In the genomic region with DNA sequence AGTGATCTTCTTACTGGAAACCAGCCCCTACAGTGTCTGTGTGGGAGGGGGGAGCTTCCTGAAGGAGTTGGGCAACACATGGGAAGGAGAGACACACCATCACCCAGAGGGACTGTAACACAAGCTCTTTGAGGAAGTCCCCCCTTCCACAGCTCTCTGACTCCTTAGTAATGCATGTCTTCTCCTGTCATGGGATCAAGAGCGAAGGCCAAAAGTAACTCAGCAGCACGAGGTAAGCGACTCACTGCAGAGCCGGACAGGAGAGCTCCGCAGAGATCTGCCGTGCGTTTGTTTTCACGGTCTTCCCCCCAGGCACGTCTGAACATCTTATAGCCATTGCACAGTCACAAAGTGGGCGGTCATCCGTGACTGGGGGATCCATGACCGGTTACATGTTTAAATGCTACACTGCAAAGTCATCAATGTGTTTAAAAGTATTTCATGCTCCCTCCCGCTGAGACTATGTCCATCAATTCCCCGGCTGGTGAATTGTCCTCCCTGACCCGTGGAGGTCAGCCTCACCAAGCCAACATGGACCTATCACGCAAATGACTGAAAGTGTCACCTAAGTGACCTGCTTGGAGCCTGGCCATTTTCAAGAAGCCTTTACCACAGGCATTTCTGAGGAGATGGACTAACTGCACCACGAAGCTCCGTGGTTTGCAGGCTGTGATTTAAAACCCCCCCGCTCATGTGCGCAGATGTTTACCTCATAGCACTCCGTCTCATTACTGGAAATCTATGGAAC, we compare ENCODE assay signal across 20 mouse cellular contexts. TPM values are rescaled to one million over a fixed set of nuclear protein-coding genes. Genes with fewer than 3 reads are reported as not detected.
DNase-seq lines count a peak whose midpoint lies in the region; ATAC-seq and TF ChIP-seq lines count a peak whose summit lies in the region.
"Had no signal": no experiment of that assay in that cellular context is flagged by ENCODE, and none has a peak within 500 bp of the region (broad histone marks: within the 10 kb centered on the region; RNA-seq: fewer than 3 reads in every experiment).

No protein-coding gene starts in this region.

- TF ChIP-seq CTCF in bone marrow macrophage, adult 2 months (IDR thresholded peaks at IDR 0.05; ENCODE audit: low read depth, low read length), result no peak
- no peak for TF ChIP-seq CTCF in olfactory bulb, adult 2 months (IDR thresholded peaks at IDR 0.05; ENCODE audit: insufficient read depth, low read depth, low read length)
- no peak for TF ChIP-seq CTCF in stomach, postnatal 0 days (IDR thresholded peaks at IDR 0.05; ENCODE audit: low read depth)

- WGBS in kidney, embryonic 16.5 days, result 46% methylated on average over 21 of the region's 21 CpGs
- WGBS in olfactory bulb, adult 2 months, result 80% methylated on average over 21 of the region's 21 CpGs
- 83% methylated on average over 21 of the region's 21 CpGs for WGBS in stomach, postnatal 0 days

- peaks cover 9% of the 10 kb centered on the region for H3K4me1 ChIP-seq in kidney, embryonic 16.5 days (ENCODE audit: insufficient read depth, low read length)
- peaks cover 28% of the 10 kb centered on the region for H3K4me1 ChIP-seq in bone marrow macrophage, adult 2 months (ENCODE audit: control insufficient read depth, insufficient read depth, low read length)
- peaks cover 13% of the 10 kb centered on the region for H3K4me1 ChIP-seq in olfactory bulb, adult 2 months (ENCODE audit: control insufficient read depth, insufficient read depth, low read length)
- H3K4me1 ChIP-seq in stomach, postnatal 0 days (replicated peaks; ENCODE audit: control insufficient read depth, insufficient read depth), result no peaks in the 10 kb centered on the region
- H3K4me1 ChIP-seq: lung, embryonic 15.5 days had no signal

- peak; percentile 77; the same call in 1 of the 2 replicates for ATAC-seq in kidney, embryonic 16.5 days (ENCODE audit: low FRiP score, low TSS enrichment)
- ATAC-seq in stomach, postnatal 0 days (ENCODE audit: low FRiP score, low TSS enrichment), result no peak
- ATAC-seq: CD4-positive, CD25-positive, alpha-beta regulatory T cell, adult 4 months; forebrain, embryonic 16.5 days had no signal

- no peaks in the 10 kb centered on the region for H3K36me3 ChIP-seq in kidney, embryonic 16.5 days (ENCODE audit: insufficient read depth, low read length)
- no peaks in the 10 kb centered on the region for H3K36me3 ChIP-seq in stomach, postnatal 0 days (ENCODE audit: control insufficient read depth, insufficient read depth, low read length)
- H3K36me3 ChIP-seq: heart, embryonic 10.5 days; hindbrain, embryonic 15.5 days; lung, embryonic 15.5 days; neural tube, embryonic 15.5 days had no signal

- no peak overlapping the region for H3K27ac ChIP-seq in kidney, embryonic 16.5 days (ENCODE audit: low read length)
- H3K27ac ChIP-seq in bone marrow macrophage, adult 2 months (ENCODE audit: insufficient read depth, low read depth, low read length), result peak overlapping the region; percentile 72
- H3K27ac ChIP-seq in olfactory bulb, adult 2 months (ENCODE audit: insufficient read depth, low read depth, low read length), result peak overlapping the region; percentile 28; the same call in 1 of the 2 replicates
- H3K27ac ChIP-seq in stomach, postnatal 0 days (replicated peaks), result no peak overlapping the region
- H3K27ac ChIP-seq: heart, embryonic 10.5 days; left cerebral cortex, adult 2 months; lung, embryonic 15.5 days; neural tube, embryonic 15.5 days had no signal

- no peak for TF ChIP-seq EP300 in stomach, postnatal 0 days (optimal IDR thresholded peaks at IDR 0.05)

- no peak for TF ChIP-seq POLR2A in bone marrow macrophage, adult 2 months (IDR thresholded peaks at IDR 0.05; ENCODE audit: borderline replicate concordance, low read depth, low read length)
- no peak for TF ChIP-seq POLR2A in olfactory bulb, adult 2 months (IDR thresholded peaks at IDR 0.05; ENCODE audit: insufficient read depth, low read depth, low read length)

- 0 out of 2 replicates have a peak overlapping the region, but pooled peaks have one; percentile 1 for H3K4me2 ChIP-seq in kidney, embryonic 16.5 days (replicated peaks; ENCODE audit: low read depth, low read length)
- no peak overlapping the region for H3K4me2 ChIP-seq in stomach, postnatal 0 days (replicated peaks; ENCODE audit: low read depth)
- H3K4me2 ChIP-seq: hindbrain, embryonic 15.5 days; lung, embryonic 15.5 days; neural tube, embryonic 15.5 days had no signal

- H3K9ac ChIP-seq in kidney, embryonic 16.5 days (replicated peaks; ENCODE audit: low read length), result no peak overlapping the region
- H3K9ac ChIP-seq in stomach, postnatal 0 days (ENCODE audit: low read length), result no peak overlapping the region
- H3K9ac ChIP-seq: hindbrain, embryonic 15.5 days; lung, embryonic 15.5 days; neural tube, embryonic 15.5 days had no signal

- no peak overlapping the region for H3K4me3 ChIP-seq in kidney, embryonic 16.5 days (ENCODE audit: low read length)
- H3K4me3 ChIP-seq in bone marrow macrophage, adult 2 months (ENCODE audit: insufficient read depth, low read length), result no peak overlapping the region
- no peak overlapping the region for H3K4me3 ChIP-seq in olfactory bulb, adult 2 months (ENCODE audit: insufficient read depth, low read depth, low read length)
- no peak overlapping the region for H3K4me3 ChIP-seq in stomach, postnatal 0 days (ENCODE audit: low read depth, low read length)
- H3K4me3 ChIP-seq: erythroblast, embryonic 14.5 days; heart, embryonic 10.5 days; hindbrain, embryonic 15.5 days; left cerebral cortex, adult 2 months; lung, embryonic 15.5 days; neural tube, embryonic 15.5 days had no signal

- H3K27me3 ChIP-seq in kidney, embryonic 16.5 days (ENCODE audit: insufficient read depth, low read length), result no peaks in the 10 kb centered on the region
- H3K27me3 ChIP-seq in stomach, postnatal 0 days (ENCODE audit: control insufficient read depth, insufficient read depth, low read length), result no peaks in the 10 kb centered on the region
- H3K27me3 ChIP-seq: hindbrain, embryonic 15.5 days; lung, embryonic 15.5 days; neural tube, embryonic 15.5 days had no signal

- H3K9me3 ChIP-seq in kidney, embryonic 16.5 days (ENCODE audit: low read length), result no peaks in the 10 kb centered on the region
- no peaks in the 10 kb centered on the region for H3K9me3 ChIP-seq in stomach, postnatal 0 days (ENCODE audit: control insufficient read depth, low read length)
- H3K9me3 ChIP-seq: heart, embryonic 10.5 days; hindbrain, embryonic 15.5 days; lung, embryonic 15.5 days; neural tube, embryonic 15.5 days had no signal

- peak; percentile 38 to 39 for DNase-seq in cerebellum, postnatal 25 days
- DNase-seq in cerebellum, adult 8-10 months, result no peak
- no peak for DNase-seq in kidney, adult 11 months
- no peak for DNase-seq in stomach, postnatal 0 days (ENCODE audit: low spot score)
- DNase-seq: embryo, embryonic 11 days; gastrocnemius, postnatal 10 days; kidney, postnatal 25 days; liver; thymus, adult 2 months had no signal

RNA-seq across cellular contexts. Expression of gene Aig1, which starts 30.9 kb away (rescaled TPM):
- 53.2 and 56.8 TPM in 2 replicates for polyA plus RNA-seq in kidney, embryonic 16.5 days (2015; fragmentation: Nextera tagmentation; extraction: Ambion mirVana)
- polyA plus RNA-seq in bone marrow macrophage, adult 2 months (2012; ENCODE audit: insufficient read depth, insufficient read length, missing spikeins), result 9.8 and 13.2 TPM in 2 replicates
- not detected in 2 replicates for polyA plus RNA-seq in olfactory bulb, adult 2 months (2012; ENCODE audit: insufficient read depth, insufficient read length, low replicate concordance, missing spikeins)
- 33.3 and 36.9 TPM in 2 replicates for polyA plus RNA-seq in stomach, postnatal 0 days (2015; fragmentation: Nextera tagmentation; extraction: Ambion mirVana)

Comparison
In these comparisons a context has a peak if more than half of its experiments do, and no peak if none do; other contexts are left out.
1. DNase-seq: peak in cerebellum, postnatal 25 days (2 of 2); none in cerebellum, adult 8-10 months (single experiment), kidney, adult 11 months (single experiment) and stomach, postnatal 0 days (single experiment).
2. H3K27ac ChIP-seq: peak in bone marrow macrophage, adult 2 months (single experiment) and olfactory bulb, adult 2 months (single experiment); none in kidney, embryonic 16.5 days (single experiment) and stomach, postnatal 0 days (single experiment).